Mouse (Mus musculus) midbrain, embryonic 10.5 days (tissue): ENCODE data around the gene Cadm2. TPM values are rescaled to one million over a fixed set of nuclear protein-coding genes. Genes with fewer than 3 reads are reported as not detected.
A peak's percentile ranks its signal among the peaks of the same experiment; 100 is the strongest.

ENCODE experiments used
- DNase-seq: peaks from one replicate; pipeline ENCODE4 v3.0.0-alpha.2; 2017; ENCODE audit warnings: low spot score
- H3K27ac ChIP-seq: fragments of 300-500 bp; sonication (generic); replicated peaks from 2 replicates; pipeline ENCODE4 v1.5.1; 2016; ENCODE audit warnings: mild to moderate bottlenecking
- H3K27me3 ChIP-seq: fragments of 300-500 bp; sonication (generic); 2 replicates; pipeline ENCODE4 v1.6.1; 2016; ENCODE audit warnings: low read depth, mild to moderate bottlenecking; ENCODE audit not compliant: poor library complexity, severe bottlenecking
- H3K36me3 ChIP-seq: fragments of 300-500 bp; sonication (generic); 2 replicates; pipeline ENCODE4 v1.6.1; 2016; ENCODE audit warnings: mild to moderate bottlenecking, moderate library complexity
- H3K4me1 ChIP-seq: fragments of 300-500 bp; sonication (generic); 2 replicates; pipeline ENCODE4 v1.6.1; 2016
- H3K4me3 ChIP-seq: fragments of 300-500 bp; sonication (generic); 2 replicates; pipeline ENCODE4 v1.5.1; 2016; ENCODE audit warnings: mild to moderate bottlenecking, moderate library complexity
- H3K9me3 ChIP-seq: fragments of 300-500 bp; sonication (generic); replicated peaks from 2 replicates; pipeline ENCODE4 v1.6.1; 2016; ENCODE audit warnings: mild to moderate bottlenecking
- WGBS: fragments of 180-500 bp; shearing (Covaris S2); methylation state at CpG from one replicate; pipeline ENCODE4 v1.1.7; 2016; 5-methylcytosine and 5-hydroxymethylcytosine counted together
- polyA plus RNA-seq: library from polyadenylated mRNA; unstranded; fragments of >200 nt; fragmentation: Nextera tagmentation; extraction: Ambion mirVana; gene quantifications from 2 replicates; pipeline ENCODE4 v1.2.1, GENCODE M21; 2016

The Cadm2 gene
- polyA plus RNA-seq, 1 experiment from 2014 or later, result 0.78 TPM

- Histone ChIP-seq H3K27ac (no peak overlapping the region), H3K9me3 (no peaks in the 10 kb centered on the region), H3K4me3 (no peak overlapping the region), H3K4me1 (no peaks in the 10 kb centered on the region), H3K27me3 (no peaks in the 10 kb centered on the region), H3K36me3 (no peaks in the 10 kb centered on the region)
- DNase-seq, result no peak
- 90% methylated on average over 4 of the region's 4 CpGs for WGBS
Measured at GRCm38 (mm10) chr16:67192852-67193415, 427.8 kb downstream of the Cadm2 start.

GRCm38 (mm10) chr16:67192395-67192794 lies 428.3 kb downstream of the Cadm2 start:
- WGBS, result 77% methylated on average over 2 of the region's 2 CpGs
- Histone ChIP-seq H3K9me3 (no peaks in the 10 kb centered on the region), H3K27ac (no peak overlapping the region), H3K4me1 (no peaks in the 10 kb centered on the region), H3K27me3 (no peaks in the 10 kb centered on the region), H3K36me3 (no peaks in the 10 kb centered on the region), H3K4me3 (no peak overlapping the region)
- no peak for DNase-seq

- Histone ChIP-seq H3K9me3 (no peaks in the 10 kb centered on the region), H3K36me3 (no peaks in the 10 kb centered on the region), H3K4me1 (no peaks in the 10 kb centered on the region), H3K27ac (no peak overlapping the region), H3K4me3 (no peak overlapping the region), H3K27me3 (no peaks in the 10 kb centered on the region)
- 85% methylated on average over 1 of the region's 1 CpGs for WGBS
- DNase-seq, result no peak
Measured at GRCm38 (mm10) chr16:67186322-67186721, 434.4 kb downstream of the Cadm2 start.

- 90% methylated on average over 5 of the region's 5 CpGs for WGBS
- H3K27me3 ChIP-seq, result no peaks in the 10 kb centered on the region
- no peak overlapping the region for H3K27ac ChIP-seq
- no peaks in the 10 kb centered on the region for H3K4me1 ChIP-seq
- H3K36me3 ChIP-seq, result no peaks in the 10 kb centered on the region
- H3K4me3 ChIP-seq, result no peak overlapping the region
- DNase-seq, result no peak
- no peaks in the 10 kb centered on the region for H3K9me3 ChIP-seq
Measured at GRCm38 (mm10) chr16:67182958-67183357, 437.8 kb downstream of the Cadm2 start.

GRCm38 (mm10) chr16:67175386-67175785 lies 445.3 kb downstream of the Cadm2 start:
- no peaks in the 10 kb centered on the region for H3K27me3 ChIP-seq
- DNase-seq, result no peak
- H3K4me3 ChIP-seq, result no peak overlapping the region
- no peaks in the 10 kb centered on the region for H3K36me3 ChIP-seq
- no peak overlapping the region for H3K27ac ChIP-seq
- no peaks in the 10 kb centered on the region for H3K9me3 ChIP-seq
- no peaks in the 10 kb centered on the region for H3K4me1 ChIP-seq
- WGBS, result 88% methylated on average over 4 of the region's 4 CpGs

GRCm38 (mm10) chr16:67162211-67162790 lies 458.4 kb downstream of the Cadm2 start:
- no peaks in the 10 kb centered on the region for H3K9me3 ChIP-seq
- DNase-seq, result no peak
- WGBS, result 52% methylated on average over 6 of the region's 6 CpGs
- no peaks in the 10 kb centered on the region for H3K36me3 ChIP-seq
- H3K27ac ChIP-seq, result no peak overlapping the region
- H3K27me3 ChIP-seq, result no peaks in the 10 kb centered on the region
- no peak overlapping the region for H3K4me3 ChIP-seq
- H3K4me1 ChIP-seq, result no peaks in the 10 kb centered on the region

- DNase-seq, result no peak
- WGBS, result 90% methylated on average over 4 of the region's 4 CpGs
- no peaks in the 10 kb centered on the region for H3K27me3 ChIP-seq
- no peaks in the 10 kb centered on the region for H3K4me1 ChIP-seq
- H3K4me3 ChIP-seq, result no peak overlapping the region
- no peaks in the 10 kb centered on the region for H3K9me3 ChIP-seq
- no peaks in the 10 kb centered on the region for H3K36me3 ChIP-seq
- no peak overlapping the region for H3K27ac ChIP-seq
Measured at GRCm38 (mm10) chr16:67124811-67125210, 495.9 kb downstream of the Cadm2 start.

- H3K9me3 ChIP-seq, result no peaks in the 10 kb centered on the region
- no peaks in the 10 kb centered on the region for H3K36me3 ChIP-seq
- H3K27me3 ChIP-seq, result no peaks in the 10 kb centered on the region
- no peak overlapping the region for H3K27ac ChIP-seq
- WGBS, result 75% methylated on average over 5 of the region's 5 CpGs
- DNase-seq, result no peak
- H3K4me3 ChIP-seq, result no peak overlapping the region
- H3K4me1 ChIP-seq, result no peaks in the 10 kb centered on the region
Measured at GRCm38 (mm10) chr16:67122532-67122931, 498.2 kb downstream of the Cadm2 start.

GRCm38 (mm10) chr16:67121781-67122180 lies 498.9 kb downstream of the Cadm2 start:
- no peak for DNase-seq
- WGBS, result 94% methylated on average over 3 of the region's 3 CpGs

GRCm38 (mm10) chr16:67106478-67107061 lies 514.1 kb downstream of the Cadm2 start:
- DNase-seq, result peak; percentile 20
- no peaks in the 10 kb centered on the region for H3K9me3 ChIP-seq
- H3K27me3 ChIP-seq, result no peaks in the 10 kb centered on the region
- peak overlapping the region; percentile 69 for H3K27ac ChIP-seq
- peaks cover 7% of the 10 kb centered on the region for H3K4me1 ChIP-seq
- 30% methylated on average over 8 of the region's 8 CpGs for WGBS
- H3K4me3 ChIP-seq, result 0 out of 2 replicates have a peak overlapping the region, but pooled peaks have one; percentile 4
- no peaks in the 10 kb centered on the region for H3K36me3 ChIP-seq

More at GRCm38 (mm10) chr16:67121781-67122180, 498.9 kb downstream of the Cadm2 start:
- Histone ChIP-seq H3K4me3 (no peak overlapping the region), H3K27ac (no peak overlapping the region), H3K4me1 (no peaks in the 10 kb centered on the region), H3K27me3 (no peaks in the 10 kb centered on the region), H3K9me3 (no peaks in the 10 kb centered on the region), H3K36me3 (no peaks in the 10 kb centered on the region)

- H3K4me1 ChIP-seq, result no peaks in the 10 kb centered on the region
- H3K36me3 ChIP-seq, result no peaks in the 10 kb centered on the region
- no peaks in the 10 kb centered on the region for H3K9me3 ChIP-seq
- H3K4me3 ChIP-seq, result no peak overlapping the region
- H3K27me3 ChIP-seq, result no peaks in the 10 kb centered on the region
- WGBS, result 79% methylated on average over 6 of the region's 6 CpGs
- no peak overlapping the region for H3K27ac ChIP-seq
- no peak for DNase-seq
Measured at GRCm38 (mm10) chr16:67096706-67097105, 524.0 kb downstream of the Cadm2 start.

GRCm38 (mm10) chr16:67095916-67096315 lies 524.8 kb downstream of the Cadm2 start:
- Histone ChIP-seq H3K27me3 (no peaks in the 10 kb centered on the region), H3K4me1 (no peaks in the 10 kb centered on the region), H3K4me3 (no peak overlapping the region), H3K27ac (no peak overlapping the region), H3K36me3 (no peaks in the 10 kb centered on the region), H3K9me3 (no peaks in the 10 kb centered on the region)
- 84% methylated on average over 4 of the region's 4 CpGs for WGBS
- DNase-seq, result no peak

- H3K36me3 ChIP-seq, result no peaks in the 10 kb centered on the region
- H3K27ac ChIP-seq, result no peak overlapping the region
- H3K9me3 ChIP-seq, result no peaks in the 10 kb centered on the region
- no peaks in the 10 kb centered on the region for H3K4me1 ChIP-seq
- H3K4me3 ChIP-seq, result no peak overlapping the region
- no peak for DNase-seq
- H3K27me3 ChIP-seq, result no peaks in the 10 kb centered on the region
- 67% methylated on average over 3 of the region's 3 CpGs for WGBS
Measured at GRCm38 (mm10) chr16:67089747-67090146, 531.0 kb downstream of the Cadm2 start.
